Mouse (Mus musculus) T-helper 17 cell (primary cell): ENCODE data around the gene Gm49358.

Experiments used
- in situ Hi-C, 2 experiments: fragments of 300-600 bp; cut with MboI, MseI; formaldehyde crosslinking; loops; 1 replicate in 1 of 2; 2 replicates in 1 of 2; pipeline ENCODE4 v1.15.1; 2025; ENCODE audit warnings: high pct_unique_total_duplicates in 2 of 2

The Gm49358 gene

GRCm38 (mm10) chr10:86860396-86860795 lies 96.6 kb downstream of the Gm49358 start:
- in situ Hi-C loops: no loop called here

GRCm38 (mm10) chr10:86862496-86862895 lies 98.7 kb downstream of the Gm49358 start:
- in situ Hi-C loops: no loop called here

- in situ Hi-C loops: no loop called here
Measured at GRCm38 (mm10) chr10:86863429-86863828, 99.7 kb downstream of the Gm49358 start.

- in situ Hi-C loops: no loop called here
Measured at GRCm38 (mm10) chr10:86872121-86872520, 108.3 kb downstream of the Gm49358 start.

- in situ Hi-C loops: no loop called here
Measured at GRCm38 (mm10) chr10:86872591-86872990, 108.8 kb downstream of the Gm49358 start.

GRCm38 (mm10) chr10:86878721-86879120 lies 114.9 kb downstream of the Gm49358 start:
- in situ Hi-C loops: no loop called here

- in situ Hi-C loops: no loop called here
Measured at GRCm38 (mm10) chr10:86880071-86880806, 116.5 kb downstream of the Gm49358 start.

GRCm38 (mm10) chr10:86881448-86881847 lies 117.7 kb downstream of the Gm49358 start:
- in situ Hi-C loops: no loop called here
